Mouse (Mus musculus) midbrain, postnatal 0 days (tissue): Measurements from ENCODE around the gene Rpgrip1. TPM values are rescaled to one million over a fixed set of nuclear protein-coding genes. Genes with fewer than 3 reads are reported as not detected.
"Not testable (repeated sequence)": the region's sequence is repeated elsewhere in the genome, so short reads cannot be mapped to it uniquely, and the experiment has no call there.

Source experiments
- ATAC-seq: fragments of 200-750 bp; cut with Nextera tagmentation; 2 replicates; pipeline ENCODE4 v1.8.0; 2017; ENCODE audit warnings: moderate number of reproducible peaks, mild to moderate bottlenecking, moderate TSS enrichment, moderate library complexity; ENCODE audit not compliant: low FRiP score
- DNase-seq: peaks from one replicate; pipeline ENCODE4 v3.0.0-alpha.2; 2015; ENCODE audit warnings: low spot score
- H3K27ac ChIP-seq: fragments of 300-500 bp; sonication (generic); 2 replicates; pipeline ENCODE4 v1.5.1; 2014; ENCODE audit warnings: low read depth, mild to moderate bottlenecking, low read length, mixed read lengths
- H3K27me3 ChIP-seq: fragments of 300-500 bp; sonication (generic); 2 replicates; pipeline ENCODE4 v1.6.1; 2014; ENCODE audit warnings: low read length, control low read depth, mixed read lengths; ENCODE audit not compliant: insufficient read depth
- H3K36me3 ChIP-seq: fragments of 300-500 bp; sonication (generic); 2 replicates; pipeline ENCODE4 v1.6.1; 2014; ENCODE audit warnings: low read length, control low read depth, mixed read lengths; ENCODE audit not compliant: insufficient read depth
- H3K4me1 ChIP-seq: fragments of 300-500 bp; sonication (generic); 2 replicates; pipeline ENCODE4 v1.6.1; 2014; ENCODE audit warnings: mild to moderate bottlenecking, control low read depth, antibody characterized with exemption, low read length, mixed read lengths; ENCODE audit not compliant: insufficient read depth
- H3K4me2 ChIP-seq: fragments of 300-500 bp; sonication (generic); 2 replicates; pipeline ENCODE4 v1.6.1; 2014; ENCODE audit warnings: low read depth, mild to moderate bottlenecking, low read length, mixed read lengths; ENCODE audit not compliant: poor library complexity, severe bottlenecking
- H3K4me3 ChIP-seq: fragments of 300-500 bp; sonication (generic); 2 replicates; pipeline ENCODE4 v1.5.1; 2014; ENCODE audit warnings: low read depth, mild to moderate bottlenecking, low read length, moderate library complexity
- H3K9ac ChIP-seq: fragments of 300-500 bp; sonication (generic); replicated peaks from 2 replicates; pipeline ENCODE4 v1.6.1; 2014; ENCODE audit warnings: mild to moderate bottlenecking, low read length, moderate library complexity, mixed read lengths; ENCODE audit not compliant: poor library complexity, severe bottlenecking
- H3K9me3 ChIP-seq: fragments of 300-500 bp; sonication (generic); 2 replicates; pipeline ENCODE4 v1.6.1; 2016; ENCODE audit warnings: low read length, control low read depth
- CTCF ChIP-seq: IDR thresholded peaks from 2 replicates; pipeline ENCODE4 v1.5.1; 2016; ENCODE audit warnings: antibody characterized with exemption, mild to moderate bottlenecking
- WGBS: fragments of 180-500 bp; shearing (Covaris S2); extraction: QIAGEN DNeasy Blood & Tissue Kit; methylation state at CpG from one replicate; pipeline ENCODE4 v1.1.7; 2014; 5-methylcytosine and 5-hydroxymethylcytosine counted together
- polyA plus RNA-seq: library from polyadenylated mRNA; unstranded; fragments of >200 nt; fragmentation: Nextera tagmentation; extraction: Ambion mirVana; gene quantifications from 2 replicates; pipeline ENCODE4 v1.2.1, GENCODE M21; 2015
- total RNA-seq: library from RNA; depleted of rRNA; stranded (reverse); fragments of >200 nt; gene quantifications from 2 replicates; pipeline ENCODE4 v1.2.3, GENCODE M21; 2014

Gene Rpgrip1
- total and polyA plus RNA-seq, 2 experiments from 2014 or later, result 5.5 to 59.8 TPM

DNA sequence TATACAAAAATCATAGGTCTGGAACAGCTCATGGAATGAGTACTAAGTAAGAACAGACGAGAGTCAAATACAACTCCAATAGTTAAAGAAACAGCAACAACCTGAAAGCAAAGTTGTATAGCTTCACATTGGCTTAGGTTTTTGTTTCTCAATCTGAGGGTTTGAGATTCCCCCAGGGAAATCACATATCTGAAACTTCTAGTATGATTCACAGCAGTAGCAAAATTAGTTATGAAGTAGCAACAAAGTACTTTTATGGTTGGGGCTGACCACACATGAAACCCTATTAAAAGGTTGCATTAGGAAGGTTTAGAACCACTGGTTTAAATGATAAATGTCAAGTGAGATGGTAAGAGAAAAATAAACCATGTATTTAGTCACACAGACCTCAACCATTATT lies 16.0 kb upstream of the Rpgrip1 start:
- WGBS, result 84% methylated on average over 1 of the region's 1 CpGs

DNA sequence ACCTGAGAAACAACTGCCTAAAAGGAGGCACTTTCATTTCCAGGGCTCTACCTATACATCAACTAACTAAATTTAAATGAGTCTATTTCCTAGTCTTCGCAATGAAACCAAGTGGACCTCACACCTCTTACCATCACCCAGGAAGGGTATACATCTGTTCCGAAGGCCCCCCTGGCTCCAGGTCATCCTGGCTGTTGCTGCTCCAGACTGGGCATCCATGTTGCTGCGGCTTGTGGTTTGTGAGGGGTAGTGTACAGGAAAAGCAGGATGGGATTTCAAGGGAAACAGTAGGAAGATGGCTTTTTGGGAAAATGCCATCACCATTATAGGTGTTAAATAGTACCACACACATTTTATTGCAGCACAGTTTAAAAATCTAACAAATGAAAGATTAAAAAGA lies 13.3 kb upstream of the Rpgrip1 start:
- not testable (repeated sequence) for H3K4me3 ChIP-seq, H3K4me2 ChIP-seq, DNase-seq, H3K36me3 ChIP-seq, ATAC-seq, H3K4me1 ChIP-seq, H3K27ac ChIP-seq, H3K27me3 ChIP-seq, H3K9me3 ChIP-seq, H3K9ac ChIP-seq
- 96% methylated on average over 3 of the region's 3 CpGs for WGBS

More for the DNA sequence above, 16.0 kb upstream of the Rpgrip1 start:
- H3K36me3 ChIP-seq, result peaks cover 13% of the 10 kb centered on the region; the same call in 1 of the 2 replicates
- H3K4me2 ChIP-seq, result no peak overlapping the region
- H3K4me1 ChIP-seq, result no peaks in the 10 kb centered on the region
- DNase-seq (no peak), ATAC-seq (no peak)
- H3K9ac ChIP-seq, result no peak overlapping the region
- H3K4me3 ChIP-seq, result no peak overlapping the region
- no peak overlapping the region for H3K27ac ChIP-seq
- H3K9me3 ChIP-seq, result no peaks in the 10 kb centered on the region
- no peaks in the 10 kb centered on the region for H3K27me3 ChIP-seq
- TF ChIP-seq CTCF, result no peak

DNA sequence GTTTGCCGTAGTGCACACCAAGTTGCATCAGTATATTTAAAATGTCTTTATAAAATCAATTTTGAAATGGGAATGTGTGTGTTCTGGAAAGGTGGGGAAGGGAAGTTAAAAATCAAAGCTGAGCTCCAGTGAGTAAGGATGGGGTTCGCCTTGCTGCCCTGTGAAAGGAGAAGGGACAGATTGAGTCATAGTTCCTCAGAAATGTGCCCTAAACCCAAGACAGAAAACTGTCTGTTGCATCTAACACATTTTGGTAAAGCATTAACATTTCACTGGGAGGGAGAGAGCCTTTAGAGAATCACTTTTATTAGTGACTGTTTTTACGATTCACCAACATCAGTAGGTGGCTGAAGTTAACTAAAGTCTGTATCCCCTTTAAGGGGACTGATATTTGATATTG lies 12.1 kb upstream of the Rpgrip1 start:
- H3K4me1 ChIP-seq, DNase-seq, ATAC-seq, H3K36me3 ChIP-seq, H3K27me3 ChIP-seq, H3K27ac ChIP-seq, H3K9ac ChIP-seq, H3K9me3 ChIP-seq, H3K4me3 ChIP-seq, H3K4me2 ChIP-seq: not testable (repeated sequence)
- 82% methylated on average over 3 of the region's 3 CpGs for WGBS

DNA sequence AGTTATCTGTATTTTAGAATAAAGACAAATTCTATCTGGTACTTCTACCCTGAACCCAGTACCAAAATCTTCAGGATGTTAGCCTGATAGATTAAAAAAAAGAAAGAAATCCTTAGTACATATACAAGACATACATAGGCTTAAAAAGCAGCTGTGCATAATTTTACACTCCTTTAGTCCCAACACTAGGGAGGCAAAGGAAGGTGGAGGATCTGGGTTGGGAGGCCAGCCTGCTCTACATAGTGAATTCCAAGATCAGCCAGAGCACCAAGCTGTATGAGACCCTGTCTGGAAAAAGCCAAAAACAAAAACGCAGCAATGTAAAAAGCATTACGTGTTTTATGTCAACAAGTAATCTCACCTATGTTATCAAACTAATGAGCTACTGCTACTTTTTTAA lies 10.9 kb upstream of the Rpgrip1 start:
- H3K9me3 ChIP-seq, result no peaks in the 10 kb centered on the region
- no peaks in the 10 kb centered on the region for H3K27me3 ChIP-seq
- TF ChIP-seq CTCF, result no peak
- DNase-seq, result no peak
- no peak overlapping the region for H3K9ac ChIP-seq
- no peak for ATAC-seq
- no peak overlapping the region for H3K4me2 ChIP-seq
- peaks cover 9% of the 10 kb centered on the region; the same call in 1 of the 2 replicates for H3K36me3 ChIP-seq
- 77% methylated on average over 2 of the region's 2 CpGs for WGBS
- H3K4me3 ChIP-seq, result no peak overlapping the region
- no peak overlapping the region for H3K27ac ChIP-seq
- no peaks in the 10 kb centered on the region for H3K4me1 ChIP-seq

DNA sequence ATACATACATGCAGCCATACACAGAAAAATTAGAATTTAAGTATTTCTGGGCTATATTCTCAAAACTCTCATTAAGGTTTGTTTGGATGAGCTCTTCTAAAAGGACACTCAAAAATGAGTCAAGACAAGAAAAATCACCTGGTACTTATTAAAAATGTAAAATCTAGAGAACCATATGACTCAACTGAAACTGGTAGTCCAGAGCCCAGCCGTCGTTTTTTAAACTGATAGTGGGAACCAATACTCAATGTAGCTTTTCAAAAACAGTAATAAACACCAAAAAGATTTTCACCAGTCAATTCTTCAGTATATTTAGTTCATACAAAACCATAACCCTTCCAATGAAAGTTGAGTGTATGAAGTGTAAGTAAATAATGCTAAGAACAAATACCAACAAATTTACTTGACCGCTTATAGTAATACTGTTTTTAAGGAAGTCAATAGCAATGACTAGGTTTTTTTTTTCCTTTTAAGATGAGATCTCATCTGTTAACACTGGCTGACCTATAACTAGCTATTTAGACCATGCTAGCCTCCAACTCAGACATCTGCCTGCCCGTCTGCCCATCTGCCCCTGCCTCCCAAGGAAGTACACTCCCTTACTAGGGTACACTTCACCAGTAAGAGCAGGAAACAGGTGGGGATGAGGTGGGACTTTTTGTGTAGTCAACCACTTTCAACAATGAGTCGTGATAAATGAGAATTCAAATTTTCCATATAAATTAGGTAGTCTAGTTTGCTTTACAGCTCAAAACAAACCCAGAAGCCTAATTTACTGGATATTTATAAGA lies 10.1 kb upstream of the Rpgrip1 start:
- Histone ChIP-seq H3K9ac (no peak overlapping the region), H3K4me1 (no peaks in the 10 kb centered on the region), H3K36me3 (peaks cover 9% of the 10 kb centered on the region; the same call in 1 of the 2 replicates), H3K27me3 (no peaks in the 10 kb centered on the region), H3K9me3 (no peaks in the 10 kb centered on the region), H3K4me2 (peak overlapping the region; percentile 18; the same call in 1 of the 2 replicates), H3K27ac (no peak overlapping the region), H3K4me3 (no peak overlapping the region)
- ATAC-seq (no peak), DNase-seq (no peak)
- TF ChIP-seq CTCF, result no peak
- 75% methylated on average over 5 of the region's 5 CpGs for WGBS

DNA sequence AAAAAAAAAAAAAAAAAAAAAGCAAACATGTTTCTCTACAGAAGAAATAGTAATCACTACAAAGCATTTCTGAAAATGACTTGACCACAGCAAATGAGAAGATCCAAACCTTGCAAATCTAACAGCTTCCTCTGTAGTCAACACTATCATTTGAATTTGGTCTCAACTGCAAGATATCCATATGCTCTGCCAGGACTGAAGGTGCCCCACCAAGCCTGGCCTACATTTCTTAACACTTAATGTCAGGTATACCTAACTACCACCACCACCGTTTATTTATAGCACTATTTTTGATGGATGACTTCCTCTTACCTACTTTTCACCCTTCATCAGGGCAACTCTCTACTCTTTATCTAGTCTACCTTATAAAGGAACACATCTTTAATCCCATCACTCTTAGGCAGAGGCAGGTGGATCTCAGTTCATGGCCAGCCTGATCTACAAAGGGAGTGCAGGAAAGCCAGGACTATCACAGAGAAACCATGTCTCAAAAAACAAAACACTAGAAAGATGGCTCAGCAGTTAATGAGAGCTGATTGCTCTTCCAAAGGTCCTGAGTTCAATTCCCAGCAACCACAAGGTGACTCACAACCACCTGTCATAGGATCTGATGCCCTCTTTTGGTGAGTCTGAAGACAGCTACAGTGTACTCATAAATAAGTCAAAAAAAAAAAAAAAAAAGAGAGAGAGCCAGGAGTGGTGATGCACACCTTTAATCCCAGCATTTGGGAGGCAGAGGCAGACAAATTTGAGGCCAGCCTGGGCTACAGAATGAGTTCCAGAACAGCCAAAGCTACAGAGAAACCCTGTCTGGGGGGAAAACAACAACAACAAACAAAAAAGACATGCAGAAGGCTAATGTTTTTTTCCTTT lies 9.0 kb upstream of the Rpgrip1 start:
- 85% methylated on average over 1 of the region's 1 CpGs for WGBS

More for the DNA sequence above, 9.0 kb upstream of the Rpgrip1 start:
- peaks cover 6% of the 10 kb centered on the region; the same call in 1 of the 2 replicates for H3K36me3 ChIP-seq
- no peak overlapping the region for H3K27ac ChIP-seq
- ATAC-seq (no peak), DNase-seq (no peak)
- H3K27me3 ChIP-seq, result no peaks in the 10 kb centered on the region
- H3K4me2 ChIP-seq, result peak overlapping the region; percentile 61
- no peak overlapping the region for H3K4me3 ChIP-seq
- no peaks in the 10 kb centered on the region for H3K9me3 ChIP-seq
- H3K4me1 ChIP-seq, result no peaks in the 10 kb centered on the region
- no peak for TF ChIP-seq CTCF
- H3K9ac ChIP-seq, result no peak overlapping the region
